Mouse (Mus musculus) right cerebral cortex, postnatal 14 days (tissue): ENCODE results near the gene Ap3b2.
"Not testable (repeated sequence)": the region's sequence is repeated elsewhere in the genome, so short reads cannot be mapped to it uniquely, and the experiment has no call there.

Source experiments
- DNase-seq: peaks from one replicate; pipeline ENCODE4 v3.0.0; 2022

Gene Ap3b2

DNA sequence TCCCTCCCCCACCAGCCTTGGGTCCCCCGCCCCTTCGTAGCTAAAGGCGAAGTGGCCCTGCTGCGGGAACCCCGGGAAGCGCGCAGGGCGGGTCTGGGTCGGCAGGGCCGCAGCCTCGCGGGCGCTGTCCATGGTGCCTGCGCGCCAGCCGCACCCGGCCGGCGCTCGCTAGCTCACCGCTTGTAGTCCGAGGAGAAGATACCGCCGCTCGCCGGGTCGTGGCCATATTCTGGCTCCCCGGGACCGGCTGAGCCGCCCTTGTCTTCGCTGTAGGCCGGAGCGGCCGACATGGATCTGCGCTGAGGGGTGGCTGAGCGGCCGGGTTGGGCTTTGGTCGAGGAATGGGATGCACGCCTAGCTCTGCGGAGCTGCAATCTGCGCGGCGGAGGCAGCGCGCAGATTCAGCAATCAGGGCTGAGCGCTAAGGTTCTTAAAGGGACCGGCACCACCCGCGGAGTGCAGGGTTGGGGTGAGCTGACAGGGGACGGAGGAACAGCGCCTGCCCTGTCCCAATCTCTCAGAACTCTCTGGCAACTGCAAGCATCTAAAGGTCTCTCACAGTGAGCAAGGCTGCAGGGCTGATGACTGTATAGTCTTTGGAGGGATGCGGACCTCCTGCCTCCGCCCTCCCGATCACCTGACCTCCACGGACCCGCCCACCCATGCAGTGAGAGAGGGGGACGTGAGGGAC is at the start of gene Ap3b2:
Gene Ap3b2 (minus strand): TSS at position 595 of the 691 bp plus-strand sequence.
- DNase-seq: peak; percentile 70

GRCm38 (mm10) chr7:81542934-81543333 is 49.2 kb upstream of the Ap3b2 start:
- no peak for DNase-seq

DNA sequence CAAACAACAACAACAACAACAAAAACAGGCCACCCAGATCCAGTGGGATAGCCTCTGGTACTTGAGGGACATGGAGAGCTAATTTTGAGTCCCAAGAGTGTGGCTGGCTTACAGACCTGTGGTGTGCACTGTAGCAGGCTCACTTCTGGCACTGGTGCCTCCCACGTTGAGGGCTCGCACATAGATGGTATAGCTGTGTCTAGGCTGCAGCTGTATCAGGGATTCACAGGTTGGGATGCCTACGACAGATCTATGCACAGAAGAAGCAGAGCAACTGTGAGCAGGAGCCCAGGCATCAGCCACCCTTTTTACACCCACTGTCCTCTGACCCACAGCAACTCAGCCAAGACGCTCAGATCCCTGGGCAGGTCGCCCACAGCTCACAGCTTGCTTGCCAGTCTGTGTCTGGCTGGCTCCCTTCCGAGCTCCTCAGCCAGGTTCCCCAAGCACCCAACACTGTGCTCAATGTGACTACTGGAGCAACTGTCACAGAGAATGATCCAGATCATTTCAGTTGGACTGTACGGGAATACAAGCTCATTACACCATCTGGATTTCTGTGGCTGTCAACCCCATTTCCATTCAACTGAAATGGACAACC is 48.3 kb upstream of the Ap3b2 start:
- peak; percentile 71 for DNase-seq

DNA sequence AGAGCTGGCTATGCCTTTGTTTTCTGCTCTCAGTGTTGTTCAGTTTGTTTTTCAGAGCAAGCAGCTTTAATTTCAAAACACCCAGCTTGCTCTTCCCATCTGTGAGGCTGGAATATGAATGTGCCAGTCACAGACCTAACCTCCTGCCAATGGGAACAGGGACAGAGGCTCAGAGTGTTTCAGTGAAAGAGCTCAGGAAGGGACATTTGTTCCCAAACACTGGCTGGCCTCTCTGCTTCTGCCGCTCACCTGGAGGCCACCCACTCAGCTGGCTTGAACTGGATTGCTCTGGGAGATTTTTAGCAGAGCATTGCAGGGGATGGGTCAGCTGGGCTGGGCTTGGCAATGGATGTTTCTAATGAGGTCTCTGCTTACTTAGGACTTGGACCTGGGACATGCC is 47.3 kb upstream of the Ap3b2 start:
- no peak for DNase-seq

DNA sequence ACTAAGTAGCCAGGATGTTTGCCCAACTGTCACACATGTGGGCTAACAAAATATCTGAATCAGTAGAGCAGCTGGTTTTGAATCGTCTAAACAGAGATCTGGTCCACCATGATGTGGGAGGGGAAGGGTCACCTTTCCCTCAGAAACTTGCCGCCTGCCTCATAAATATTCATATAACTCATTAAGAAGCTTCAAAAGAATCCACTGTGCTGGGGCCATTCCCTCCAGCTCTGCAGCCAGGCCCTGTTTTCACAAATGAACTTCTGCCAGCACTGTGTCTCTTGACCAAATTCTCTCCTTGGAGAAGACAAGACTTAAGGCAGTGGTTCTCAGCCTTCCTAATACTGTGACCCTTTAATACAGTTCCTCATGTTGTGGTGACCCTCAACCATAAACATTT is 45.8 kb upstream of the Ap3b2 start:
- no peak for DNase-seq

- peak; percentile 38 for DNase-seq
Measured at GRCm38 (mm10) chr7:81538070-81538675, 44.4 kb upstream of the Ap3b2 start.

DNA sequence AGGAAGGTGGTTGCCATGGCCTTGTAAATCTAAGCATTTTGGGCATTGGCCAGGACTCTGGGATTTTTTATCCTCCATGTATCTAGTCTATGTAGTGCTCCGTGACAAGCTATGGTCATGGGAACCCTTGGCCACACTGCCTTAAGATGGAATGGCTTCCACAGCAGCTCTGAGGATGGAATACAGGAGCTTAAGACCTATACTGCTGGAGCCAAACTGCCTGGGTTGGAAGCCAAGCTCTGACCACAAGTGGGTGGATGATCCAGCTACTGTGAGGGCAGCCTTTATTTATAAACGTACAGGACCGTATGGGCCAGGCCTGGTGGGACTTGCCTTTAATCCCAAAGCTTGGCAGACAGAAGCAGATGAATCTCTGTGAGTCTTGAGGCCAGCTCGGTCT is 42.8 kb upstream of the Ap3b2 start:
- no peak for DNase-seq

- no peak for DNase-seq
Measured at GRCm38 (mm10) chr7:81531462-81531861, 37.7 kb upstream of the Ap3b2 start.

- DNase-seq: no peak
Measured at GRCm38 (mm10) chr7:81528918-81529317, 35.2 kb upstream of the Ap3b2 start.

GRCm38 (mm10) chr7:81523663-81524017 is 29.9 kb upstream of the Ap3b2 start:
- no peak for DNase-seq

DNA sequence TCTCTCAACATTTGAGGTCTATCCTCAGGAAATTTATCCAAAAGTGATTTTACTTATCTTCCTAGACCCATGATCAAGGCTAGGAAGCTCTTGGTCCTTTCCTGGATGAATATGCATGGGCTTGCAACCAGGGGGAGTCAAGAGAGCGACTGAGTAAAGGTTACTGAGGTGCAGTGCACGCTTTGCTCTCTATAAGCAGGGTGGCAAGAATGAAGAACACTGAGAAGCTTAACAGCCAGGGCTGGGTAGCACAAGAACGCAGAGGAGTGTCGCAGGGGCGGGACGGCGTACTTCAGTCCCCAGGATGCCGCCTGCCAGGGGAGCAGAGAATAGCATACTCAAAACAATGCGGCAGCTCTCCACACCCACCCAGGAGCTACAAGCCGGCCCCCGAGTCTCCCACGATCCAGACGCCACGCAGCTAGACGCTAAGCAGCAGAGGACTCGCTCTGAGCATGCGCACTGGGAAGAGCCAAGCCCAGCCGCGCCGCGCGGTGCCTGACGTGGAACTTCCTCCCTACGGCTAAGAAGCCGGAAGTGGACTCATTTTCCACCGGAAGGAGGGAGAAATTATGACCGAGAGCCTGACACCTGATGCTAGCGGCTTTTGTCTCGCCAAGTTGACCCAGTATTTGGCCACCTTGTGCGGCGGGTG is 29.4 kb upstream of the Ap3b2 start:
- DNase-seq: peak; percentile 90

DNA sequence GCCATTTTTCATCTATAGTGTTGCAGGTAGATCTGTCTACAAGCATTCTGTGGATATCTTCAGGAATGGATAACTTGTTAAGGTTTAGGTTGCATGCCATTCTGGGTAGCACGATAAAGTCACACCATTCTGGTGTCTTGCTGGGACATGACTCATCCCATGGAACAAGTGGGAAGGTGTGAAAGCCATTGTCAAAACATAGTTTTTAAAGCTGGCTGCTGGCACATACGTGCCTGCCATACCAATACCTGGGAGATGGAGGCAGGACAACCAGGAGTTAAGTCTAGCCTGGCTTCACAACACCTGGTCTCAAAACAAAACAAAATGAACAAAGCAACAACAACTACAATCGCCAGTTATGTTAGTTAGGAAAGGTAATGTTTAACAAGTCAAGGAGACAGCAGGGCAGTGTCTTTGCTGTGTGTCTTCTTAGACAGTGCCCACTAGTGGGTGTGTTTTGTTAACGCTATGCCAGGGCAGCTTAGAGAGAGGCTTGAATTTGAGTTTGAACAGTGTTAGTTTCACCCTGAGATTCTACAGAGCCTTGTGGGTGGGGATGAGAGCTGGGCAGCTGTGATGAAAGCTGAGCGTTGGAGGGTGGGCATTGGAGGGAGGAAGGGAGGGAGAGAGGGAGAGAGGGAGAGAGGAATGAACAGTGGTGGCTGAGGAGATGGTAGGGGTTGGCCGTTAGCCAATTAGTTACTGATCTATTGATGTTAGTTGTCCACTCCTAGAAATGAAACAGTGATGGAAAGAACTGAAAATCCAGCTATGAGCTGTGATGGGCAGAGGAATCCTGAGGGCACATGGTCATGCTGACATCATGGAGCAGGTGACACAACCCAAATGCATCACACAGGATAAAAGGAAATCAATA is 22.7 kb upstream of the Ap3b2 start:
- no peak for DNase-seq

- DNase-seq: no peak
Measured at GRCm38 (mm10) chr7:81514906-81515590, 21.3 kb upstream of the Ap3b2 start.

GRCm38 (mm10) chr7:81501050-81501449 is 7.3 kb upstream of the Ap3b2 start:
- DNase-seq: no peak

GRCm38 (mm10) chr7:81498181-81498580 is 4.5 kb upstream of the Ap3b2 start, which contains the start of gene BC048679:
Gene BC048679, minus strand, starts transcription at chr7:81498281.
- no peak for DNase-seq

GRCm38 (mm10) chr7:81497171-81497570 is 3.4 kb upstream of the Ap3b2 start:
- no peak for DNase-seq

GRCm38 (mm10) chr7:81492628-81493027 is 1.1 kb downstream of the Ap3b2 start:
- no peak for DNase-seq

DNA sequence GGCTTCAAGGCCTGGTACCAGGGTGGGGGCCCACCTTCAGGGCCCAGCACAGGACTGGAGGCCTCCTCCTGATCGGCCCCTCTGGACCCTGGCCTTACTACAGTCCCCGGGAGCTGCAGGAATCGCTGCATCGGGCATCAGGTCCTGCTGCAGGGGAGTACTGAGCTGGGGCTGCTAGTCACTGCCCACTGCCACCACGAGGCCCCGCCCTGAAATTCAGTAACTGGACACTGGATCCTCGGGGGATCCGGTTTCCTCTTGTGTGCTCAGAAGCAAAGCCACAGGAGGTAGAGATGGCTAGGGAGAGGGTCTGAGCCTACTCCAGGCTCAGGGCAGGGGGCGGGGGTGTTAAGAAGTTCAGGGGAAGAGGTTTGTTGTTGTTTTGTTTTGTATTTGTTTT is 4.1 kb downstream of the Ap3b2 start:
- no peak for DNase-seq

- no peak for DNase-seq
Measured at GRCm38 (mm10) chr7:81480800-81481199, 12.9 kb downstream of the Ap3b2 start.

DNA sequence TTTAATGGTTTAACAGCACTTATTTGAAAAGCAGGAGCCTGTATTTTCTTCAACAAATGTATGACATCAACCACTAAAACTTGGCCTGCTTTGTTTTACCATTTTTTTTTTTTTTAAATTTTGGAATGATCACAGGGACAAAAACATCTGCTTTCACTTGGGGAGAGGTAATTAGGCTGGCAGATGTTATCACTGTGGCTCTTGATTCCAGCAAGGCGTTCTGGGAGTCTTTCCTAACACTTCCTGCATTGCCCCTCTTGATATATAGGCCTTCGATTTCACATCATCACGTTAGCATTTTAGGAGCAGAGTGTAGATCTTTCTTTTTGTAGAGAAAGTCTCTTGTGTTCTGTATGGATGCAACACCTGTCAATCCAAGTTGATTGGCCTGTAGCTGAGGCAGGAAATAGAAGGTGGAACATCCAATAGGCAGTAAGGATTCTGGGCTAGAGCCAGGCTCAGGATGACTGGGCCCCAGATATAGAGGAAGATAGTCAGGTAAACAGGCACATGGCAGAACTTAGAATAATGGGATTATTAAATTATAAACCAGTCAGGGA is 14.1 kb downstream of the Ap3b2 start:
- DNase-seq: no peak

DNA sequence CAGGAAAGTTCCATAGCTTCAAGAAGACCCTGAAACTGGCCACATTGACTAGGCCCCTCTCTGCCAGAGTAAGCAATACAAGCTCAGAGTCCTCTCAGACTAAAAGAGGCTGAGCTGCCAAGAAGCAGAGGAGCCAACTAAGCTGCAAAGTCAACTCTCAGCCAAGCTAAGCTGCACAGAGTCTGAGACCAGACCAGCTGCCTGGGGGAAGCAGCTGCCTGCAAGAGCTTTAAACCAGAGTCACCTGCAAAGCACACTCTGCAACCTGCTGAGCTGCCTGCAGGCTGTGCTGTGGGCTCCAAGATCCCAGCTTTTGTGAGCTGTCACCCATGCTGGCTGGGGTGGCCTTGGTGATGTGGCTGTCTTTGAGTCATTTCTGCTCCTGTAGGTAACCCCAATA is 15.5 kb downstream of the Ap3b2 start:
- not testable (repeated sequence) for DNase-seq

GRCm38 (mm10) chr7:81476833-81477232 is 16.9 kb downstream of the Ap3b2 start:
- no peak for DNase-seq
